Mouse (Mus musculus) cerebellum, adult 9-11 months (tissue): ENCODE results near the gene Snx14.

Experiments
- DNase-seq: peaks from one replicate; pipeline ENCODE4 v3.0.0; 2022

Gene Snx14

DNA sequence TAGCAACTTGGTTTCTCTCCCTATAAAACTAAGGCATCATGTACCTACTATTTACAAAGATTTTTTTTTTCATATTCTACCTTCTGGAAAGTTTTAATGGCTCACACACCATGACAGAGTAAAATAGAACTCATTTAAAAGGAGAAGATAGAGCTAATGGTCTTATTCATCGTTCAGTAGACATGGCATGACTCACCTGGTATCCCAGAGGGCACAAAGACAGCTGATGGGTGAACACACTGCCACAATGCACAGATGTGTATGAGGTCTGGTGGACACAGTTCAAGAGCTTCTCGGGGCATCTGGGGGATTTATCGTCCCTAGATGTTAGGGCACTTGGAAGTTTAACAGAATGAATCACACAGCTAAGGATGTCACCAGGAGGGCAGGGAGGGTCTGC is 97.9 kb downstream of the Snx14 start:
- DNase-seq: no peak

DNA sequence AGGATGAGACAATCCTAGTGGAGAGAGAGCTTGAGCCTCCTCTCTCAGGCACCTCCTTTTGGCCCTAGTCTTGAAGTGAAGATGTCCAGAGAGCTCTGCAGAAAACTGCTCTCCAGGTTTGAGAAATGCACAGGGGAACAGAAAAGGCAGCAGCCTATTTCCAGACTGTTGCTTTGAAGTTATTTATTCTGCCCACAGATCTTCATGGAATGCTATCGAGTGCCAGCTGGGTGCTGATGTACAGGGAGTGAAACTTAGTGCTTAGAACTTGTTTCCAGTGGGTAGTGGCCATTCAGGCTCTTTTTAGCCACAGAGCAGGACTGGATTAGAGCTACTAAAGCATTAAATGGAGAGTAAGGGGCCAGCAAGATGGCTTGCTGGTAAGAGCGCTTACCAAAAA is 102.9 kb downstream of the Snx14 start:
- no peak for DNase-seq

DNA sequence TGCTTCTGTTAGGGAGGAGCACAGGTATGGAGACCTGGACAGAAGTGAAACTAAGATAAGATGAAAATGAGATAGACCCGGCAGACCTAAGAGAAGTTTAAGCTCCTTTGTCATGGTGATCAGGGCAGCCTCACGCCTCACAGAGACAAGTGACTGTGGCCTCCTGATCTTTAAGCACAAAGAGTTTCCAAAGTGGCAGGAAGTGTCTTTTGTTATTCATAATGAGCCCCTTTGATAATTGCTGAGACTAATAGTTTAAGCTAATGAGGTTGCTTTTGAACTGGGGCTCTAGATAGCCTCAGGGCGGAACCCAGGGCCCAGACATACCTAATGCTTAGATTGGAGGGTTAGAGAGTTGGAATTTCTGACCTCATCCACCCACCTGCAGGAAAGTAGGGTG is 106.3 kb downstream of the Snx14 start:
- DNase-seq: no peak

DNA sequence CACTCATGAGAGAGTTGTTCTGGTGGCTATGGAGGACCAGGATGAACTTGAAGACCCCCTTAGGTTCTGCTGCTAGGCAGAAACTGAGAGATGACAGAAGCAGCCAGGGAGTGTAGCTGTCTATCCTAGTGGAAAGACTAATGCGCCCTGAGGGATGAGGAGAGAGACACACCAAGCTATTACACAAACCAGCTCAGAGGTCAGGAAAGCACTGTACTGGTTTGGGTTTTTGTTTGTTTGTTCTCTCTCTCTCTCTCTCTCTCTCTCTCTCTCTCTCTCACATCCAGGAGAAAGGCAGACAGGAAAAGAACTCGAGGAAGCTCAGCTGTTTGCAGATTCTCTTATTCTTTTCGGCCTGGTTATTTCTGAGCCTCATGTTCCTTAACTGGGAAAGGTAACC is 108.4 kb downstream of the Snx14 start:
- DNase-seq: no peak

DNA sequence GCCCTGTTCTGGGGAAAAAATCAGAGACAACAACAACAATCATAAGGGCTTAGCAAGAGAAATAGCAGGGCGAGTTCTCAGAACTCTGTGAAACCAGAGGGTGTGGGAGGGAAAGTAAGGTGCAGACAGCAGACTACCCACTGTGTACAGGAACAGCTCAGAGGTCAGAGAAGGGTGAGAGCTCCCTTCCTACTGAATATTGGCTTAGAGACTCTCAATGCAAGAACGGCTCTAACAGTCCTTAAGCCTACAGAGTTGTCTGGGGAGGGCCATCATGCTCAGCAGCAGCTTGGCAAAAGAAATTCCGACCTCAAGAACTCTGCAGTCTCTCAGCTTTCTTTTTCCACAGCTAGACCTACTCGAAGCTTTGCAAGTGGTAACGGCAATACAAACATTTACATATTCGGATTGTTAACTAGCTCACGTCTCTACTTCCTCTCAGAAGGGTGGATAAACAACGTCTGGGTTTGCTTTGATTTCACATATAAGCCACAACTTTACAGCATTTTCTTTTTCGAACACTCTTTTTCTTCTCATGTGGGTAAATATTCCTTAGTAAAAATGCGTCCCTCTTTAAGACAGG is 109.5 kb downstream of the Snx14 start:
- DNase-seq: no peak

DNA sequence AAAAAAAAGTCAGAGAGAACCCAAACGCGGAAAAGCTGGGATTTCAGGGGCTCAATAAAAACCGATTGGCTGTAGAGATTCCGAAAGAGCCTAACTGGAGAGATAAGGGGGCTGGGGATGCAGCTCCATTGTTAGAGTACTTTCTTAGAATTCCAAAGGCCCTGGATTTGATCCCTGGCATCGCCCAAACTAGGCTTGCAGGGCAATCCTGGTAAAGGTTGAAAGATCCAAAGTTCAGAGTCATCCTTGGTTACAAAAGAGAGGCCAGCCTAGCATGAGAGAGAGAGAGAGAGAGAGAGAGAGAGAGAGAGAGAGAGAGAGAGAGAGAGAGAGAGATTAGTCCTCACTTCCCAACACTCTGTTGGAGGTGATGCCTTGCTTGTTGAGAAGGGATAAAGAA is 110.1 kb downstream of the Snx14 start:
- DNase-seq: no peak

DNA sequence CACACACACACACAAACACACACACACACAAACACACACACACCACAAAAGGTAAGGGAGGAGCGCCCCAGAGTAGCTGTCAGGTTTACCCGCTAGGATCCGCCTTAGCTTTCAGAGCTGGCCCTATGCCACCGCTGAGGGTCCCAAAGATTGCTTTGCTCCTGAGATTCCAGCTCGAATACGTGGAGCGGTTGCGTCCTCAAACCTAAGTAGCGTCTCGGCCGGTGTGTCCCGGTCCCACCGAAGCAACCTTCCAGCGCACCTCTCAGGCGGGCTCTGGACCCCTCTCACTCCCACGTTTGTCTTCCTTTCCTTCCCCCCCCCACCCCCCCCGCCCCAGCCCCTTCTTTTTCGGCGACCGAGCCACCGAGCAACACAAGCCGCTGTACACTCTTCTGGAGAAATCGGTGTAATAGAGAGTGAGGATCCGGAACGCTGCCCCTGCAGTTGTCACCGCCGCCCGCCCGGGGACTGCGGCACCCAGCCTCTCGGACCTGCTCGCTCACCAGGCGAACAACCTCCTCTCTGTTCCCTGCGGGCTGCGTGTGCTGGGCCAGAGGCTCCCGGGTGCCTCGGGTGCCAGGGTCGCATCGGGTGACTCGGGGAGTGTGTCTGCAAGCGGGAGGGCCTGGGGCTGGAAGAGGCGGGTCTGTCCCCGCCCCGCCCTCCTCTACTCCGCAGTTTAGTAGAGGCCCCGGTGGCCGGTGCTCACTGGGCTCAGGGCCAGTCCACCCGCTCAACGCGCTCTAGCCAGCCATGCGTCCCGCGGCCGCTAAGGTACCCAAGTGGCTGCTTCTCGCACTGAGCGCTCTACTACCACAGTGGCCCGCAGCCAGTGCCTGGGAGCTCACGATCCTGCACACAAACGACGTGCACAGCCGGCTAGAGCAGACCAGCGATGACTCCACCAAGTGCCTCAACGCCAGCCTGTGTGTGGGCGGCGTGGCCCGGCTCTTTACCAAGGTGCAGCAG is 111.5 kb downstream of the Snx14 start, which contains the start of gene Nt5e:
TSS of gene Nt5e (plus strand) at position 268 of the 972 bp plus-strand sequence.
- DNase-seq: peak; percentile 79
